Mouse (Mus musculus) bone marrow, adult 2 months (tissue): ENCODE measurements around the gene Bcar3.

Experiments
- CTCF ChIP-seq: fragments of 200-500 bp; IDR thresholded peaks from 2 replicates; pipeline ENCODE4 v1.5.1; 2011; ENCODE audit warnings: low read length, control low read depth; ENCODE audit not compliant: control insufficient read depth, insufficient read depth
- POLR2A ChIP-seq: fragments of 200-500 bp; IDR thresholded peaks from 2 replicates; pipeline ENCODE4 v1.6.1; 2011; ENCODE audit warnings: low read depth, mild to moderate bottlenecking, control low read depth, low read length, borderline replicate concordance; ENCODE audit not compliant: control insufficient read depth

DNA sequence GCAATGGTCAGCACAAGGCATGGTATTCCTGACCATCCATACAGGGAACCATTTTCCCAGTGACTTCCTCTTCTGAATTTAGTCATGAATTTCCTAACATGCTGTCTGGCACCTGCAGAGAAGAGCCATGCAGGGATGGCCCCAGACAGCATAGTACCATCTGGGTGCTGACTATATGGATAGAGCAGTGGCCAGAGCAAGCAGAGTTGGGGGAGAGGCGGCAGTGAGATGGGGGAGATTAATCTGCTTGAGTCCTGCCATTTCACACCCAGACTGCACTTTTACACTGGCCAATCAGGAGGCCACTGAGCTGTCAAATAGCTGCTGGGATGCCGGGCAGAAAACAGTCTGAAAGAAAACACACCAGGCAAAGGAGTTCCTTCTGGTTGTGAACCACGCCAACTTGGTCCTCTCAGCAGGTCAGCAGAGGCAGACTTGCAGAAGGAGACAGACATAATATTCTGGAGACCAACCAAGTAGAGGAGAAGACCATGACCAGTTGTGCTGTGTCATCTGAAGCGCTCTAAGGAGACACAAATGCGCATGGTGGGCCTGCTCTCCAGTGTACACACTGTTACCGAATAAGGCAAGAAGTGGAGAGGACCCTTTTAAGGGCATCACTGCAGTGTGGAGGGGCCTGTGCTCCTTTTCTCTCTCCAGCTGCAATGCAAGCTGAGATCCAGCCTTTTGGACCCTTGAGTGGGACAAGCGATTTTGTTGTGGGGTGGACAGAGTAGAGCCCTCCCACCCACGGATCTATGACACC, 242.2 kb downstream of the Bcar3 start:
- TF ChIP-seq POLR2A (no peak), CTCF (no peak)
